Mouse (Mus musculus) limb, embryonic 15.5 days (tissue): ENCODE data around the gene Hist2h2ab. TPM values are rescaled to one million over a fixed set of nuclear protein-coding genes. Genes with fewer than 3 reads are reported as not detected.
"Not testable (repeated sequence)": the region's sequence is repeated elsewhere in the genome, so short reads cannot be mapped to it uniquely, and the experiment has no call there.

Source experiments
- ATAC-seq: fragments of 200-750 bp; cut with Nextera tagmentation; 2 replicates; pipeline ENCODE4 v1.8.0; 2017; ENCODE audit warnings: low read depth, moderate TSS enrichment; ENCODE audit not compliant: insufficient number of reproducible peaks, low FRiP score, low TSS enrichment
- H3K27ac ChIP-seq: fragments of 300-500 bp; sonication (generic); 2 replicates; pipeline ENCODE4 v1.5.1; 2015; ENCODE audit warnings: moderate library complexity, mild to moderate bottlenecking, inconsistent platforms
- H3K27me3 ChIP-seq: fragments of 300-500 bp; sonication (generic); 2 replicates; pipeline ENCODE4 v1.6.1; 2015; ENCODE audit warnings: inconsistent platforms
- H3K36me3 ChIP-seq: fragments of 300-500 bp; sonication (generic); 2 replicates; pipeline ENCODE4 v1.6.1; 2015; ENCODE audit warnings: inconsistent platforms
- H3K4me1 ChIP-seq: fragments of 300-500 bp; sonication (generic); 2 replicates; pipeline ENCODE4 v1.6.1; 2015; ENCODE audit warnings: inconsistent platforms
- H3K4me2 ChIP-seq: fragments of 300-500 bp; sonication (generic); 2 replicates; pipeline ENCODE4 v1.6.1; 2015; ENCODE audit warnings: mild to moderate bottlenecking, inconsistent platforms
- H3K4me3 ChIP-seq: fragments of 300-500 bp; sonication (generic); 2 replicates; pipeline ENCODE4 v1.5.1; 2015; ENCODE audit warnings: mild to moderate bottlenecking, inconsistent platforms
- H3K9ac ChIP-seq: fragments of 300-500 bp; sonication (generic); 2 replicates; pipeline ENCODE4 v1.6.1; 2015; ENCODE audit warnings: inconsistent platforms
- H3K9me3 ChIP-seq: fragments of 300-500 bp; sonication (generic); 2 replicates; pipeline ENCODE4 v1.6.1; 2016; ENCODE audit warnings: inconsistent platforms
- WGBS: fragments of 180-500 bp; shearing (Covaris S2); methylation state at CpG from one replicate; pipeline ENCODE4 v1.1.7; 2015; 5-methylcytosine and 5-hydroxymethylcytosine counted together
- polyA plus RNA-seq: library from polyadenylated mRNA; unstranded; fragments of >200 nt; fragmentation: Nextera tagmentation; extraction: Ambion mirVana; gene quantifications from 2 replicates; pipeline ENCODE4 v1.2.1, GENCODE M21; 2015

The Hist2h2ab gene
- polyA plus RNA-seq, 1 experiment from 2014 or later = not detected

DNA sequence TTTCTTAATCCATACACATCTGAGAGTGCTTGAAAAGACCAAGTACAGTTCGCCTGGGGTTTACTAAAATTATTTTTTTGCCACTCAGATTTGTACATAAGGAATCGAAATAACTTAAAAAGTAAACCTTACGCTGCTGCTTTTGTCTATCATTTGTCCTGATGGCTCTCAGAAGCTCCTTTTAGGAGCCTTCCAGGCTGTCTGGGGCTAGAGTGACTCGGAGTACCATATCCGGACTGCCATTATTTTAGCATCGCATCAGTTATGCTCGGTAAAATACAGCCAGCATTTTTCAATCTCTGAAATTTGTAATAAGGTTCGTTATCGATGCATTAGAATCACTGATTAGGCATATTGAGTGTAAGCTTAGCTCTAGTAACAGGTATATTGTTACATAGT is 21.1 kb downstream of the Hist2h2ab start:
- Histone ChIP-seq H3K9me3 (no peaks in the 10 kb centered on the region), H3K36me3 (no peaks in the 10 kb centered on the region), H3K4me1 (peaks cover 23% of the 10 kb centered on the region), H3K27ac (peak overlapping the region; percentile 88), H3K4me3 (peak overlapping the region; percentile 28; the same call in 1 of the 2 replicates), H3K27me3 (no peaks in the 10 kb centered on the region), H3K9ac (0 out of 2 replicates have a peak overlapping the region, but pooled peaks have one; percentile 20), H3K4me2 (peak overlapping the region; percentile 45)
- ATAC-seq = no peak
- 73% methylated on average over 9 of the region's 9 CpGs for WGBS

DNA sequence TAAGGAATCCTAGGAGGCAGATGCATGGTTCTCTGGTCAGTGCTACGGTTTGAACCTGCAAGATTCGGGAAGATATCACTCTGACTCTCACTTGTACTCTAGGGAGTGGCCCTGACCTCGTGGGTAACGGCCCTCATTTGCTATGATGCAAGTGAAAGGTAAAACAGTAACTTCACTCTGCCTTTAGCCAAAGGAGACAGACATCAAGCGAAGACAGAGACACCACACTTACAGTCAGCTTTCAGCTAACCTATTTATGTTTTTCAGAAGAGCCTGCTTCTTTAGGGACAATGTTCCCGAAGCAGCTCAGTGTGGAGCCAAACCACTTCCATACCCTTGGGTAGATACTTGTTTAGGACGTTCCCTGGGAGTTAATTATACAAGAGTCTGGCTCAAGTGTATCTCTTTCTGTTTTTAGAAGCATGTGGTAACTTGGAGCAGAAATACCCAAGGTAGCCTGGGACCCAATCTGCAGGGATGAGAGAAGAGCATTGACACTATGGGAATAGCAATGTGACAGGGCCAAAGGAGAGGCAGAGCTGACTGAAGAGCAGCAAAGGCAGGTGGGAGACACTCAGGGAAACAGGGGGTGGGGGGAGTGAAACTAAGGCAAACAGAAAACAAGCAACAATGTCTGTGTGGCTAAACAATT is 24.4 kb downstream of the Hist2h2ab start:
- Histone ChIP-seq H3K36me3 (no peaks in the 10 kb centered on the region), H3K4me2 (peak overlapping the region; percentile 47), H3K9ac (peak overlapping the region; percentile 74), H3K4me3 (peak overlapping the region; percentile 50), H3K27ac (peak overlapping the region; percentile 98), H3K4me1 (peaks cover 21% of the 10 kb centered on the region), H3K9me3 (no peaks in the 10 kb centered on the region), H3K27me3 (no peaks in the 10 kb centered on the region)
- WGBS = 76% methylated on average over 7 of the region's 7 CpGs
- ATAC-seq = no peak

DNA sequence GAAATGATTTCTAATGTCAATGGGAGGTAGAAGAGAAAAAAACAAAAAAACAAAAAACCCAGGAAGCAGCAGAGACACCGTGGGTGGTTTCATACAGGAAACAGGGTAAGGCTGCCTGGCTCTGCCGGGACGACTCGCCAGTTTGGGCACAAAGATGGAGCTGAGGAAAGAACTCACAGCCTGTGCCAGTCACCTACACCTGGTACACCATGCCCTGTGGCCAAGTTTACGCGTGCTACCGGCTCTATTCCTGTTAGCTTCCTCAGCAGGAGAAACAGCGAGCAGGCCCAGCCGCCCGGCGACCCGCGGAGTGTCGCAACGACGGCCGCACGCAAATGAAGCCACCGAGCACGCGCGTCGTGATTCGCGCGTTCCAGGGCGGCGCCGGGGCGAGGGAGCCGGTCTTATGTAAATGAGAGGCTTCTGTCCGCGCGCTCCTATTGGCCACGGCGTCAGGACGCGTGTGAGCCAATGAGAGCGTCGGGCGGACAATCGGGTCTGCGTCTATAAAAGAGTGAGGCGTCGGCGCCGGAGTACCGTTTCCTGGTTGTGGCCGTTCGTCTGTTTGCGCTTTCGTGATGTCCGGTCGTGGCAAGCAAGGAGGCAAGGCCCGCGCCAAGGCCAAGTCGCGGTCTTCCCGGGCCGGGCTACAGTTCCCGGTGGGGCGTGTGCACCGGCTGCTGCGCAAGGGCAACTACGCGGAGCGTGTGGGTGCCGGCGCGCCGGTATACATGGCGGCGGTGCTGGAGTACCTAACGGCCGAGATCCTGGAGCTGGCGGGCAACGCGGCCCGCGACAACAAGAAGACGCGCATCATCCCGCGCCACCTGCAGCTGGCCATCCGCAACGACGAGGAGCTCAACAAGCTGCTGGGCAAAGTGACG is 25.6 kb downstream of the Hist2h2ab start, which contains the start of gene Hist2h2aa1:
TSS of gene Hist2h2aa1 (plus strand) at position 495 of the 884 bp plus-strand sequence.
- Histone ChIP-seq H3K4me1 (peaks cover 22% of the 10 kb centered on the region), H3K4me3 (peak within 1 kb of the TSS; percentile 50), H3K4me2 (peak within 1 kb of the TSS; percentile 47), H3K9ac (peak within 1 kb of the TSS; percentile 74), H3K27ac (peak within 1 kb of the TSS; percentile 98)
- H3K9me3 ChIP-seq, H3K27me3 ChIP-seq, H3K36me3 ChIP-seq: not testable (repeated sequence)
- ATAC-seq = peak; percentile 90
- WGBS = under 1% methylated on average over 34 of the region's 88 CpGs

DNA sequence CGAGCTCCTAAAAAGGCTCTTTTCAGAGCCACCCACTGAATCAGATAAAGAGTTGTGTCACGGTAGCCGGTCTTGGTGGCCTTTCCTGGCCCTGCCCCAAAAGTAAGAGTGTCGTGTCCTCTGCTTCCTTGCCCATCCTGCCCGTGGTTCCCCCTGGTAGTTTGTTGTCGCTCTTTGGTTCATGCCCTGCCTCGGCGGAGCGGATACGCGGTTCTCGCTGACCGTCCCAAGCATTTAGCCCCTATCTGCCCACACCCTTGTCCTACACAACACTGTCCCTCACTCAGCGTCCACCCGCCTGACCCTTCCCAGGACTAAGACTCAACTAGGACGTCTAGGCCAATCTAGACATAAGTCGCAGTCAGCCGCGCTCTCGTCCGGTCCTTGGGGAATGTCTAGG is 26.4 kb downstream of the Hist2h2ab start:
- not testable (repeated sequence) for H3K36me3 ChIP-seq, H3K9ac ChIP-seq, H3K9me3 ChIP-seq, H3K27me3 ChIP-seq, ATAC-seq
- peaks cover 19% of the 10 kb centered on the region for H3K4me1 ChIP-seq
- peak overlapping the region; percentile 75 for H3K27ac ChIP-seq
- H3K4me3 ChIP-seq = peak overlapping the region; percentile 34
- H3K4me2 ChIP-seq = 0 out of 2 replicates have a peak overlapping the region, but pooled peaks have one; percentile 31
- WGBS = under 1% methylated on average over 10 of the region's 21 CpGs

DNA sequence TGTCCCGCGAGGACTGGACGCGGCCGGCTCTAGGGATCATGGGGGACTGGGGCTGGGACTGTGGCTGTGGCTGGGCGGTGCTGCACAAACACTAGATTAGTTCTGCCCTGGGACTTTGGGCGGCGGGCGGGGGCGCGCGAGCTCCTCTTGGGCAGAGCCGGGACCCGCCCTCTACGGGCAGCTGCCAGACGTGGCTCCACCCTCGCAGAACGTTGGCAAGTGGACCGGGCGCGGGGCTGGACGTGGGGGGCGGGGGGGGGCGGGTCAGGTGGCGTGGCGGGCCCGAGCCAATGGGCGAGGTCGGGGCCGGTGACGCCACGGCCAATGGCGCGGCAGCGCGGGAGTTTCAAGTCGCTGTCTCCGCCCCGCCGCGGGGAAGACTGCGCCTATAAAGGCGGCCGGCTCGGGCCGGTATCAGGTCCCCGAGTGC is 26.8 kb downstream of the Hist2h2ab start, which contains the start of gene Hist2h3c1:
TSS of gene Hist2h3c1 (plus strand) at position 259 of the 430 bp plus-strand sequence.
- Histone ChIP-seq H3K4me2 (peak within 1 kb of the TSS; percentile 37), H3K27ac (peak within 1 kb of the TSS; percentile 75), H3K4me1 (peaks cover 19% of the 10 kb centered on the region), H3K9ac (peak within 1 kb of the TSS; percentile 29; the same call in 1 of the 2 replicates), H3K4me3 (peak within 1 kb of the TSS; percentile 38)
- not testable (repeated sequence) for H3K36me3 ChIP-seq, H3K27me3 ChIP-seq, H3K9me3 ChIP-seq
- peak; percentile 91 for ATAC-seq
- WGBS = 0% methylated on average over 3 of the region's 47 CpGs

DNA sequence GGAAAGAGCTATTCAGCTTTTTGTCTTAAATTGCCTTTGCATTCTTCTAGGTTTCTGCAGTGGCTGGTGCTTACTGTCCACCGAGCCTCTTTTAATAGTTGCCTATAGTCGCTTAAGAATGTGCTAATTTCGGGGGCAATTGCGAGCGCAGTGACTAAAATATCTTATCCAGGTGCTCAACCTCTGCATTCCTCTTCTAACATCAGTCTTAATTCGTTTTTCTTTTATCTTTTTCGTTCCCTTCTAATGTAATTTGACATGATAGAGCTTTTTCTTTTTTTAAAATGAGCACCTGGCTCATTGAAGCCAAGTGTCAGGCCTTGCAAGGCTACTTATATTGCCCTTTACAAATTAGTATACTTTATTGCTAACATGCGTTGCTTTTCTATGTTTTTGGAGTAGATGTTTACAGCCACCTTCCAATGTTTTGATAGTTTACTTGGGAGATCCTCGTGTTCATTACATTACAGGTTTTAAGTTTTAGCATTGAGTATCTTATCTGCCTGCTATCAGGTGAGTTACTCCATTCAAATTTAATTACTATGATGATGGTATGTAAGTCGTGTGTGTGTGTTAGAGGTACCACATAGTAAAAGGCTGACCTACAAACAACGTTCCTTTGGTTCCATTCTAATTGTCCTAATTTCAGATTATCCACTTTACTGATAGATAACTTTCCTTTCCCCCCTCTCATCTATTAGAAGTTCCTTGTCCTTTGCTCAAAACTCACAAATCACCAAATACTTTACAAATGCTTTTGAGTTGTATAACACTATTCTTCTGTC is 27.9 kb downstream of the Hist2h2ab start:
- Histone ChIP-seq H3K4me1 (peaks cover 19% of the 10 kb centered on the region), H3K4me2 (peak overlapping the region; percentile 37), H3K27me3 (no peaks in the 10 kb centered on the region), H3K4me3 (peak overlapping the region; percentile 38), H3K27ac (peak overlapping the region; percentile 22; the same call in 1 of the 2 replicates), H3K9ac (peak overlapping the region; percentile 29; the same call in 1 of the 2 replicates), H3K36me3 (no peaks in the 10 kb centered on the region), H3K9me3 (no peaks in the 10 kb centered on the region)
- ATAC-seq = no peak
- 4% methylated on average over 11 of the region's 11 CpGs for WGBS

DNA sequence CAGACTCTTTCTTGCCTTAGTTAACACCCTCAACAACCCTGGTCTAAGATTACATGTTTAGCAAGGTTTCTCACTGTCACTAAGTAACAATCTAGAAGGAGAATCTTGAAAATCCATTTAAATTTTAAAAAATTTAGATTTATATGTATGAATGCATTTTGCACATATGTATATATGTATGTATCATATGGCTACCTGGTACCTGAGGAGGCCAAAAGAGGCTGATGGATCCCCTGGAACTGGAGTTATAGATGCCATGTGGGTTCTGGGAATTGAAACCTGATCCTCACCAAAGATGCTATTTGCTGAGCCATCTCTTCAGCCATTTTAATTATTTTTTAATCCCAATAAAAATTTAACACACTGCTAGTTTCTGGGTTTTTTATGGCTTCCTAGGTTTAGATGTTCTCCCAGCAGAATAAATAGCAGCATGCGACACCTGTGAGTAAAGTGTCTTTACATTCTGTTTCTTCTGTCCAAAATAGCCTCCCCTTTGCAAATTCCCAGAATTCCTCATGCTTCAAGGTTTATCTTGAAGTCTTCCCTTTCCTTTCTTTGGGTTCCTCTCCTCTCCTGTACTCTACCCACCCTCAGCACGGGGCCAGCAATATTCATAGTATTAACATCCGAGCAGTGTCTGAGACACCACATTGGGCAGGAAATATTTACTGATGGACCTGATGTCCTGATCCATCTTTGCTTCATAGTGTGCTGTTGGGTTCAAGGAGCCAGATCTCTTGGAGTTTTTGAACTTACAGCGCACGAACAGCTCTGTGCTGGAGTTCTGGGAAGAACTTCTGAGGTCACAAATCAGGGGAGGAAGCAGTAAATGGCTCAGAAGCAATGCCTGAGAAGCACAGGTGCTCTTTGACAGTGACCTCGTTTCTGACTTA is 28.7 kb downstream of the Hist2h2ab start:
- ATAC-seq = no peak
- H3K4me1 ChIP-seq = peaks cover 19% of the 10 kb centered on the region
- no peaks in the 10 kb centered on the region for H3K9me3 ChIP-seq
- no peaks in the 10 kb centered on the region for H3K27me3 ChIP-seq
- H3K4me2 ChIP-seq = peak overlapping the region; percentile 37
- no peak overlapping the region for H3K9ac ChIP-seq
- WGBS = 33% methylated on average over 6 of the region's 6 CpGs
- peak overlapping the region; percentile 38 for H3K4me3 ChIP-seq
- H3K36me3 ChIP-seq = no peaks in the 10 kb centered on the region
- no peak overlapping the region for H3K27ac ChIP-seq

DNA sequence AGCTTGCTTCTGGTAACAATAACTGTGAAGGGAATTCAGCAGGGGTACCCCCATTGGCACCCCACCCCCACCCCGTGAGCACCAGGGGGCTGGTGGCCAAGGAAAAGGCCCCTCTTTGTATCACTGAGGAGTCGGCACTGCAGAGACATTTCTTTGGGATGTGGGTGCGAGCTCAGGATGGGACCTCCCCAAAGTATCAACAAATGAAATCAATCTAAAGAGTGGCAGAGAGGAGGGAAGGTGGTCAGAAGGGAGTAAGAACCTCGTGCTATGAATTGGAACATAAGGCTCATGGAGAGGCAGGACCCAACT is 29.3 kb downstream of the Hist2h2ab start:
- Histone ChIP-seq H3K4me2 (no peak overlapping the region), H3K4me1 (peaks cover 16% of the 10 kb centered on the region), H3K27me3 (no peaks in the 10 kb centered on the region), H3K9me3 (no peaks in the 10 kb centered on the region), H3K27ac (no peak overlapping the region), H3K9ac (no peak overlapping the region), H3K4me3 (no peak overlapping the region), H3K36me3 (no peaks in the 10 kb centered on the region)
- no peak for ATAC-seq
- WGBS = 58% methylated on average over 4 of the region's 4 CpGs

DNA sequence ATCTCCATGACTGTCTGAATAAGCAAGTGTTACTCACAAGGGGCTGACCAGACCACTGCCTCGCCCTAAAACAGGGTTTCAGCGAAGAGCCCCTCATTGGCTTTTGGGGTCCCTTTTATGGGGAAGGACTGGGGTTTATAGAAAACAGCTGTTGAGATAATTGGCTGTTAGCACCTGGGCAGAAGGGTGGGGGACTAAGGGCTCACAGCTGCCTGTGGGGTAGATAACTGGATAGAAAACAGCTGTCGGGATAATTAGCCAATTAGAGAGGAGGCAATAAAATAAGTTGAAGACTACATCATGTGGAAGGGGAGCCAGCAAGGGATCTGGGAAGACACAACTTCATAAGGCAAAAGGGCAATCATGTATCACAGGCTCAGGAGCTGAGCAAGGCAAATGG is 31.2 kb downstream of the Hist2h2ab start:
- H3K4me2 ChIP-seq = no peak overlapping the region

DNA sequence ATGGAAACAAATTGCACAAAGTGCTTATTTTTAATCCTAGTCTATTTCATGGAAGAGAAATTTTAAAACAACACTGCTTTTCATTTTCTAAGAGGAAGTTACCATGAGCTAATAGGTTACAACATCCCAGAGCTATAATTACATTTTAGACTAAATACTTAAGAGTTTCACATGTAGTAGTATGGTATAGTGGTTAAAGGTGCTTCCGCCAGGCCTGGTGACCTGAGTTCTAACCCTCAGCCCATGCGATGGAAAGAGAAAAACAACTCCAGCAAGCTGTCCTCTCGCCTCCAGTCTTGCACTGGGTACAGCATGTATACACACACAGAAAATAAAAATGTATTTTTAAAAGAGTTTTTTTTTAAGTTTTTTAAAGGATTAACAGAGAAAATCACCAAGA is 32.1 kb downstream of the Hist2h2ab start:
- Histone ChIP-seq H3K27ac (no peak overlapping the region), H3K4me2 (no peak overlapping the region), H3K36me3 (no peaks in the 10 kb centered on the region), H3K4me3 (no peak overlapping the region), H3K27me3 (no peaks in the 10 kb centered on the region), H3K9ac (no peak overlapping the region), H3K4me1 (peaks cover 13% of the 10 kb centered on the region), H3K9me3 (no peaks in the 10 kb centered on the region)
- 69% methylated on average over 3 of the region's 3 CpGs for WGBS
- ATAC-seq = no peak

More for the DNA sequence above, 31.2 kb downstream of the Hist2h2ab start:
- Histone ChIP-seq H3K9me3 (no peaks in the 10 kb centered on the region), H3K4me3 (no peak overlapping the region), H3K36me3 (no peaks in the 10 kb centered on the region), H3K9ac (no peak overlapping the region), H3K4me1 (peaks cover 12% of the 10 kb centered on the region), H3K27ac (no peak overlapping the region), H3K27me3 (no peaks in the 10 kb centered on the region)
- no peak for ATAC-seq
- 20% methylated on average over 3 of the region's 3 CpGs for WGBS
